Mouse (Mus musculus) lung, postnatal 25 days (tissue): Measurements from ENCODE around the gene Ccdc88c.
A peak's percentile ranks its signal among the peaks of the same experiment; 100 is the strongest.

Experiments
- DNase-seq: peaks from one replicate; pipeline ENCODE4 v3.0.0; 2022; ENCODE audit warnings: low spot score

The Ccdc88c gene

GRCm38 (mm10) chr12:100967383-100967782 lies 61.5 kb downstream of the Ccdc88c start:
- no peak for DNase-seq

DNA sequence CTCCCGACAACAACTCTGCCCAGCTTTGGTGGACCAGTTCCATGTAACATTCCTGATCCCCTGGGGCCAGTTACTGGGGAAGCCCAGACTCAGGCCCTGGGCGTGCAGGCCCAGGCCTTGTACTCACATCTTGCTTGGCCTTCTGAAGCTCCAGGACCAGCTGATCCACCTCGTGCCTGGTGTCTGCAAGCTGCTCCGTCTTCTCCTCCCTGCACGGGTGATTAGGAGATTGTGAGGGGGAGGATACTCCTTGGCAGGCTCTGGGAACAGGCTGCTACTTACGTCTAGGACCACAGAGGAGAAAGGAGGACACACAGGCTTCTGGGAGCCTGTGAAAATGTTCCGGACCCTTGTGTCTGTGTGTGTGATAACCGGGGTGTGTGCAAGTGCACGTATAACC lies 62.6 kb downstream of the Ccdc88c start:
- no peak for DNase-seq

DNA sequence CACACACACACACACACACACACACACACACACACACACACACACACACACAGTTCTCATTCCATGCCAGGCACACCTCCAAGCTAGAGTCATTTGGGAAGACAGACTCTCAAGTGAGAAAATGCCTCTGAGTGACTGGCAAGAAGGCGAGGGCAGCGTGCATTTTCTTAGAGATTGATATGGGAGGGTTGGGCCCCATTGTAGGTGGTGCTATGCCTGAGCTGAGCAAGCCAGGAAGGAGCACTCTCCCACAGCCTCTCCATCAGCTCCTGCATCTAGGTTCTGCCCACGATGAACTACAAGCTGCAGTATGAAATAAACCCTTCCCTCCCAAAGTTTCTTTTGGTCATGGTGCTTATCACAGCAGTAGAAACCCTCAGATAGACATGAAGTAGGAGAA lies 63.6 kb downstream of the Ccdc88c start:
- no peak for DNase-seq

GRCm38 (mm10) chr12:100958621-100959592 lies 69.9 kb downstream of the Ccdc88c start:
- peak; percentile 48 for DNase-seq

DNA sequence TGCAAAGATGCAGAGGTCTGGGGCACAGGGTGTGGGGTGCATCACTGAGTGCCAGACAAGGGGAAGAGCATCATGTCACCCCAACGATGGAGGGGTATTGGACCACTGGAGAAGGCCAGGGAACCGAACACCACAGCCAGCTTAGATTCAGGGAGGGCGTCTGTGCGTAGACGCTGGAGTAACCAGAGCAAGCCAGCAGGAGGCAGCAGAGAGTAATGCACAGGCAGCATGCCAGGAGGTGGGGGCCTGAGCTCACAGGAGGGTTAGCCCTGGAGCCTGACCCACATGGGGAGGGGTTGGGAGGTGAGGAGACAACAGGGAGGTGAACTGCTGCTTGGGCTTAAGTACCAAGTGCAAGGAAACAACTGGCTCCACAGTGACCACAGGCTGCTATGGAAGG lies 70.8 kb downstream of the Ccdc88c start:
- peak; percentile 72 for DNase-seq

DNA sequence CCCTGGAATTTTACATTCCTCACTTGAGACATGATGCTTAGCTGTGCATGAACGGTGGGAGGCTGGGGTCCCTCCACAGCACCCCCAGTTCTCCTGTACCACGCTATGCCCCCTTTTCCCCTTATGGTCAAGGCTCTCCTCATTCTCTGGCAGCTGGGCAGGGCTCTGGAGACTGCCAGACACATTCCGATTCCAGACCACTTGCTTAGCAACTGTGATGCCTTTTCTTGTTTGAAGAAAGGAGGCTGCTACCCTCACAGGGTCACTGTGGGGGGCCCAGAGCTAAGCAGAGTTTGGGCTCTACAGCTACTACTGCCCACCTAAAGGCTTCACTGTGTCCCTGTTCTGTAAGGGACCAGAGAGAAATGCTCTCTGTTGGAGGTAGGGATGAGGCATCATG lies 71.6 kb downstream of the Ccdc88c start:
- no peak for DNase-seq

GRCm38 (mm10) chr12:100956825-100957224 lies 72.0 kb downstream of the Ccdc88c start:
- DNase-seq = no peak

GRCm38 (mm10) chr12:100956028-100956427 lies 72.8 kb downstream of the Ccdc88c start:
- no peak for DNase-seq

DNA sequence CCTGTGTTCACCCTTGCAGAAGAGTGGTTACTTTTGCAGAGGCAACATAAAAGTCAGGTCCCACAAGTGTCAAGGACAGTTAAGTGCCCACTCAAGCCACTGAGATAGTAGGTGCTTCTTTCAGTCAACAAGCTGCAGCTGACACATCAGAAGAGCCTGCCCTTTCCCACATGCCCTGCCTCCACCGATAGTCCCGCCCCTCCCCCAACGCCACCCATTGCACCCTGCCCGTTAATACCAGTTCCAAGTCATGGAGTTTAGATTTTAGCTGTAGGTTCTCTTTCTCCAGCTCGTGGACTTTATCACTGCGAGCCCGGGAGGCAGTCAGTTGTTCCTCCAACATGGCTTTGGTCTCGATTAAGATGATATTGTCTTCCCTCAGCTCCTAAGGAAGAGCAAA lies 74.9 kb downstream of the Ccdc88c start:
- no peak for DNase-seq

DNA sequence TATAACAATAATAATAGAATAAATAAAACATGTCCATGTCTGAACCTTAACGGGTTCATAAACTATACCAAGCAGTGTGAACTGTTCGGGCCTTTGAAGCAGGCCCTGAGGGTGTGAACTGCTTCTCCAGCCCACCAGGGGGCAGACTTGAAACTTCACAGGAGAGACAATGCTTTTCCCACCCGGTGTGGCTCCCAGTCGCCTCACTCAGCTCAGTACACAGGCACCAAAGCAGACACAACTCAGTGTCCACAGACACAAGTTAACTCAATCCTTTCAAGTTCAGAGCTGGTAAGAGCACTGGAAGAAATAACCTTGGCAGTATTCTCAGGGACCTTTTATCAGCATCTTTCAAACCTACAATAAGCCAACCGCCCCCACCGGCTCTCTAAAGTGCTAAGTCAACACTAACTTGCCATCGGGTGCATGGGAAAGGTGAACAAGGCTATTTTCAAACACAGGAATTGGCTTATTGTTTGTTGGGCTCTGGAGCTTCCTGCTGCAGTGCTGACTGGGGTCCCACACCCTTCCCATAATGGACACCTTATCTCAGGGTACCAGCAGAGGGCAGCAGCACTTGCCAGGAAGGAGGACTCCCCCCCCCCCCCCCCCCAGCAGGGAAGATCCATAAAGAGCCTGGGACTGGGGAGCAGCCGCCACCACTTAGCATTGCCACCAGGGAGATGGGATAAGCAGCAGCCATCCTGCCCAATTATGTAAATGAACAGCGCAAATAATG lies 76.5 kb downstream of the Ccdc88c start:
- DNase-seq = peak; percentile 79

DNA sequence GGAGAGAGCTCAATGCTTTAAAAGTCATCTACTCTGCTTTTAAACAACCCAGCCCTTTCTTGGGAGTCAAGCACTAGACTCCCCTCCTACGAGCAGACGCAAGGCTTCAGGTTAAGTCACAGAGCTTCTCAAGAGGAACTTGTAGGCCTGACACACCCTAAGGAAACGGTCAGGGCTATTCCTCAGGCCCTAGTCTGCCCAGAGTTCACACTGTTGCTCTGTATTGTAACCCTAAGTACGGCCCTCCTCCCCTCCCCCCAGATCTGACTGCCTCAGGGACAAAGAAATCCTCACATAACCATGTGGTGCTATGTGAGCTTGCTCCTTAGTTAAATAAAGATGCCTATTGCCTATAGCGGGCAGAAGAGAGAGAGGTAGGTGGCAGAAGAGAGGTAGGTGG lies 79.7 kb downstream of the Ccdc88c start:
- DNase-seq = no peak

DNA sequence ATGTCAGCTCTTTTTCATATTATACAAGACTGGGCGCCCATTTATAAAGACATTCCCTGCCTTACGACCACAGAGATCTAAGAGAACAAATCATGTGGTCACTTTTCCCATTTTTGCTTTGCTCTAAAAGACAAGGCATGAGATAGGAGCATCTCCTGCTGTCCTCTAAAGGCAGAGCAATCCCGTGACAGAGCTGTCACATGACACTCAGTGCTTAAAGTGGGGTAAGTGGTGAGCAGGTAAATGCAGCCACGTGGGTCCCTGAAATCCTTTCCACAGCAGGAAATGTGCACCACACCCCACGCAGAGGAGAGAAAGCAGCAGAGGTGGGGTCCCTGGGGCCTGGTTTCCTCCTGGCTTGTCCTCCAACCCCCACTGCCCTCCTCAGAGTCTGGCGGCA lies 80.8 kb downstream of the Ccdc88c start:
- DNase-seq = no peak

GRCm38 (mm10) chr12:100945948-100946347 lies 82.9 kb downstream of the Ccdc88c start:
- no peak for DNase-seq

- DNase-seq = no peak
Observed at GRCm38 (mm10) chr12:100945501-100945900, 83.4 kb downstream of the Ccdc88c start.

GRCm38 (mm10) chr12:100944921-100945336 lies 83.9 kb downstream of the Ccdc88c start:
- DNase-seq = no peak

DNA sequence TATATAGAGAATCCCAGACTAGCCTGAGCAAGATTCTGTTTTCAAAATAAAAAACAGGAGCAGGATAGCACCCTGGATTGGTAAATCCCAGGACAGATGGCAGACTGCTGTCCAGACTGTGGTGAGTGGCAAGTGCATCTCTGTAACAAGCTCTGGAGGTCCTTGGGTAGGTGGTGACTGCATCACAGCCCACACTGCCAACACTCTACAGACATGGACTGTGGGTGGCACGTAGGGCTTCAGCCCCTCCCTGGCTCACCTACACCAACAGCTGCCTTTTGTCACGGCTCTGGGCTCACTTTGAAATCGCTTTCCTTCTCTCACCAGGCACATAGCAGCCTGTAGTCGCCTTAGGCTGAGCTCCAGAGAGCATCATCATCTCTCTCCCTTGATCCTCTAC lies 85.7 kb downstream of the Ccdc88c start:
- DNase-seq = no peak

GRCm38 (mm10) chr12:100941361-100941760 lies 87.5 kb downstream of the Ccdc88c start:
- no peak for DNase-seq

DNA sequence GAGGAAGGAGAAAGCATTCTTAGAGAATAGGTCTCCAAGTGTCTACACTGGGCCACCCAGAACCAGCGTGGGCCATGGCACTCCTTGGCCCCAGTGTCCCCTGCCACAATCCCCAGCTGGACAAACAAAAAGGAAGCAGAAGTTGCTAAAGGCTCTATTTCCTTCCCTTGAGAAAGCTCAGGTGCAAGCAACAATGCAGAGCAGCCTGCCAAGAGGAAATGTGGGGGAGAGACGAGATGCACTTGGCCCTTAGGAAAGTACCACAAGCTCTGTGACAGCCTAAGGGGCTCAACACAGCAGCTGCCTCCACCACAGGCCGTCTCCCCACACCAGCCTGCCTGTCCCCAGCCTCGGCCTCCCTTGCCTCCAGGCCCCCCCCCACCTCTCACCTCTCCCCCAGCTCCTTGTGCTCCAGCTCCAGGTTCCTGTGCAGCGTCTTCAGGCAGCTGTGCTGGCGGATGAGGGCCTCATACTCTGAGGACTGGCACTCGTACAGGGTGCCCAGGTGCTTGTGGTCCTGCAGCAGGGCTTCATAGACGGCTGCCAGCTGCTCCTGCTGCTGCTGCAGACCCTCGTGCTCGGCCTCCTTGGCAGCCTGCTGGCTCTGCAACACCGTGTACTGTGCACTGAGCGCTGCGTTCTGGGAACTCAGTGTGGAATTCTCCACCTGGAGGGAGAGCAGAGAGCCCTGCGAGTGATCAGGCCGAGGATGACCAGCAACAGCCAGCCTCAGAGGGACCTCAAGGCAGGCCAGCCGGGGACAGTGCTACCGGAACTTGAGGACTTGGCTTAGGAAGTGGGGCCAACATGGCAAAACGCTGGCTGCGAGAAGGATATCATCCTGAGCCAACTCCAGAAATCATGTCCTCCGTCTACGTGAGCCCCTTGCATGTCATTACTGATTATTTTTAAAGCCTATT lies 91.2 kb downstream of the Ccdc88c start:
- DNase-seq = peak; percentile 31

- no peak for DNase-seq
Observed at GRCm38 (mm10) chr12:100936737-100937136, 92.1 kb downstream of the Ccdc88c start.

DNA sequence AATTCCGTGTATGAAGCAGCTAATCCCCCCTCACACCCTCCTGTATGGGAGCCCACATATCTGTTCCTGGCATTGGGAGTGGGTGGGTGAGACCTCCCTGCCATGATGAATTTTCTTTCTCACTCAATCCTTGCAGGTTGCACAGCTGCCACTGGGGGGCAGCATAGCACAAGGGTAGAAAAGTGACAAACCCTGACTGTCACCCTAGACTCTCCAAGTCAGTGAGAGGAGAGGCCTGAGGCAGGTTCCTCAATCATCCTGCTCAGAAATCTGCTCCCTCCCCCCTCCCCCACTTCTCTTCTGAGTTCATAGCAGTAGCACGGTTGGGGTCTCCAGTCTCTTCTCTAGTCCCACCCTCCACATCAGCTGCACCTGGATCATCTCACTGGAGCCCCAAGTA lies 92.7 kb downstream of the Ccdc88c start:
- peak; percentile 68 for DNase-seq

DNA sequence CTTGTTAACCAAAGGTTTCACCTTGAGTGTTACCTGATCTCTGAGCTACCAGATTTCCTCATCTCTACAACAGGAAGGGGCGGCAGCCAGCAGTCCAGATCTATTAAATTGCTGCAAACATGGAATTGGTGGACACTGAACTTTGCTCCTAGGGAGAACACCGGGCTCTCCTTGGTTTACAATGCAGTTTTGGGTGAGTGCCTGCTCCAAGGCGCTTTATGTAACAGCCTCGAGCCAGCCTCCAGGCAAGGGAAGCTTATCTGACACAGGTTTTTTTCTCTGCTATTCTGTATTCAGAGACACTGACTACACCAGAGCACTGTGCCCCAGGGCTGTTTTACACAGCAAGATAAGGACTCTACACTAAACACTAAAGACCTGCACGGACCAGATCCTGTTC lies 94.1 kb downstream of the Ccdc88c start:
- DNase-seq = no peak

DNA sequence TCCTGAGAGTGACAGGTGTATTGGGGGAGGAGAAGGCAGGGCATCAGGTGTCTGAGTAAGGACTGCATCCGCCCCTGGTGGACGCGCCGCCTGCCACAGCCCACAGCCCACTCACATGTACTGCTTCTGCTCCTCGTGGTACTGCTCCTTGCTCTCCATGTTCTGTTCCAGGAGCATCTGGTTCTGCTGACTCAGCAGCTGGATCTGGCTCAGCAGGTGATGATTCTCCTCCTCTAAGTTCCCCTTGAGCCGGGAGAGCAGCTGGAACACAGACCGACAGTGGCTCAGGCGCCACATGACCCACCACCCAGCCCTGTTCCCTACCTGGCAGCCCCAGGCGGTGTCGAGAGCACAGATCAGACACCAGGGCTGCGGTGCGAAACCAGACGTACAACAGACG lies 97.2 kb downstream of the Ccdc88c start:
- no peak for DNase-seq
